Mouse (Mus musculus): ENCODE measurements at regions not wholly inside any gene's neighbourhood (a gene's known extent, or its start where the extent isn't known, plus 50 kb on each side); places are given as distances from the start of the nearest gene placed in this dataset.

GRCm38 (mm10) chr7:63313096-63313495 lies 100.7 kb upstream of the Chrna7 start:
- in situ Hi-C loops (cut with MboI; ENCODE audit: low sequenced_read_pairs in 2 of 2, unreplicated experiment in 2 of 2) = loop anchor here (10.0 kb wide), 2 partner anchors 388 to 398 kb away; no protein-coding TSS in a partner anchor
- Histone ChIP-seq H3K36me3 (ENCODE audit: control insufficient read depth, insufficient read depth, low read length, poor library complexity, severe bottlenecking) (no peaks in the 10 kb centered on the region), H3K9ac (ENCODE audit: insufficient read depth, low read depth, low read length, poor library complexity, severe bottlenecking) (no peak overlapping the region), H3K4me1 (ENCODE audit: control insufficient read depth in 2 of 2, insufficient read depth in 2 of 2, low read length in 2 of 2, poor library complexity in 1 of 2) (no peaks in the 10 kb centered on the region), H3K4me3 (ENCODE audit: insufficient read depth in 1 of 2, low read depth in 1 of 2, low read length in 2 of 2, poor library complexity in 1 of 2, severe bottlenecking in 1 of 2) (no peak overlapping the region), H3K27ac (ENCODE audit: insufficient read depth, low read depth, low read length, poor library complexity, severe bottlenecking) (no peak overlapping the region), H3K9me3 (ENCODE audit: control insufficient read depth, insufficient read depth, low read depth, low read length) (no peaks in the 10 kb centered on the region)
- no peak for DNase-seq (ENCODE audit: low read depth, low spot score)
- TF ChIP-seq ZNF384 (IDR thresholded peaks at IDR 0.05; ENCODE audit: low read depth, low read length) (no peak), HCFC1 (IDR thresholded peaks at IDR 0.05; ENCODE audit: borderline replicate concordance, insufficient read depth, low read length) (no peak), MAFK (IDR thresholded peaks at IDR 0.05; ENCODE audit: insufficient read depth, low read depth, low read length) (no peak), CHD2 (IDR thresholded peaks at IDR 0.05; ENCODE audit: low read depth, low read length) (no peak), ZC3H11A (IDR thresholded peaks at IDR 0.05; ENCODE audit: borderline replicate concordance, low read depth, low read length) (no peak)

DNA sequence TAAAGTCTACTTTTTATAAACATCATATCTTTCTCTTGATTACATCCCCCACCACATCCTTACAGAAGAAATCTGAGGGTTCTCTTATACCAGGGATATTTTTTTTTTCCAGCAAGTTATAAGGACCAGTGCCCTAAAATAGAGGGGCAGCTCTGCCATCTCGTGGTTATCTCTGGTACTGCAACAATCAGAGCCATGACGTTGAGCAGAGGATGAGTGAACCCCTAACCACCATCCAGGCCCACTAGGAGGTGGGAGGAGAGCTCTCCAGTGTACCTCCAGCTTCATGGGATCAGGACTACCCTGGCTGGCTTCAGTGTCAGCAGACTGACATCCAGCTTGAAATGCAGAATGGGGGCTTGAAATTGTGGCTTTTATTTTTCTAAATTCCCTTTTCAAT lies 107.2 kb upstream of the Chrna7 start:
- Histone ChIP-seq H3K4me3 (ENCODE audit: insufficient read depth in 1 of 2, low read depth in 1 of 2, low read length in 2 of 2, poor library complexity in 1 of 2, severe bottlenecking in 1 of 2) (no peak overlapping the region), H3K4me1 (ENCODE audit: control insufficient read depth in 2 of 2, insufficient read depth in 2 of 2, low read length in 2 of 2, poor library complexity in 1 of 2) (no peaks in the 10 kb centered on the region), H3K9me3 (ENCODE audit: control insufficient read depth, insufficient read depth, low read depth, low read length) (no peaks in the 10 kb centered on the region), H3K36me3 (ENCODE audit: control insufficient read depth, insufficient read depth, low read length, poor library complexity, severe bottlenecking) (no peaks in the 10 kb centered on the region), H3K9ac (ENCODE audit: insufficient read depth, low read depth, low read length, poor library complexity, severe bottlenecking) (no peak overlapping the region), H3K27ac (ENCODE audit: insufficient read depth, low read depth, low read length, poor library complexity, severe bottlenecking) (no peak overlapping the region)
- peak; percentile 83 for TF ChIP-seq ZC3H11A (IDR thresholded peaks at IDR 0.05; ENCODE audit: borderline replicate concordance, low read depth, low read length)
- no peak for TF ChIP-seq HCFC1 (IDR thresholded peaks at IDR 0.05; ENCODE audit: borderline replicate concordance, insufficient read depth, low read length)
- TF ChIP-seq ZNF384 (IDR thresholded peaks at IDR 0.05; ENCODE audit: low read depth, low read length) = peak; percentile 81
- peak; percentile 39 for DNase-seq (ENCODE audit: low read depth, low spot score)
- in situ Hi-C loops (cut with MboI; ENCODE audit: low sequenced_read_pairs in 2 of 2, unreplicated experiment in 2 of 2) = loop anchor here (10.0 kb wide), 2 partner anchors 395 to 405 kb away; no protein-coding TSS in a partner anchor

DNA sequence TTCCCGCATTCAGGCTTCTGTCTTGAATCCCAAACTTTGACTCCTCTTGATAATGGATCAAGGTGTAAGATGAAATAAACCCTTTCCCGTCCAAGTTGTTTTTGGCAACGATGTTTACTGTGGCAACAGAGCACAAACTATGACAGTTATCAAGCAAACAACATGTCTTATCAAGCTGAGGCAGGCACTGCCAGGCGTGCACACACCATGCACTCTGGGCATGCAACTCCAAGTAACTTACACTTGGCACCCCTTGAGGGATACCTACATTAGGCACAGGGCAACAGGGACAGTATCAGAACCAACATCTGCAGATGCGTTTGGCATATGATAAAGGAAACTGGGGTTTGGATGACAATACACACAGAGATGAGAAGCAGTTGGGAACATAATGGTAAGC lies 108.8 kb upstream of the Chrna7 start:
- in situ Hi-C loops (cut with MboI; ENCODE audit: low sequenced_read_pairs in 2 of 2, unreplicated experiment in 2 of 2) = no loop called here
- Histone ChIP-seq H3K4me1 (ENCODE audit: control insufficient read depth in 2 of 2, insufficient read depth in 2 of 2, low read length in 2 of 2, poor library complexity in 1 of 2) (no peaks in the 10 kb centered on the region), H3K9me3 (ENCODE audit: control insufficient read depth, insufficient read depth, low read depth, low read length) (no peaks in the 10 kb centered on the region), H3K27ac (ENCODE audit: insufficient read depth, low read depth, low read length, poor library complexity, severe bottlenecking) (no peak overlapping the region), H3K4me3 (ENCODE audit: insufficient read depth in 1 of 2, low read depth in 1 of 2, low read length in 2 of 2, poor library complexity in 1 of 2, severe bottlenecking in 1 of 2) (no peak overlapping the region), H3K9ac (ENCODE audit: insufficient read depth, low read depth, low read length, poor library complexity, severe bottlenecking) (no peak overlapping the region), H3K36me3 (ENCODE audit: control insufficient read depth, insufficient read depth, low read length, poor library complexity, severe bottlenecking) (no peaks in the 10 kb centered on the region)
- no peak for TF ChIP-seq ZC3H11A (IDR thresholded peaks at IDR 0.05; ENCODE audit: borderline replicate concordance, low read depth, low read length)
- no peak for TF ChIP-seq HCFC1 (IDR thresholded peaks at IDR 0.05; ENCODE audit: borderline replicate concordance, insufficient read depth, low read length)
- no peak for DNase-seq (ENCODE audit: low read depth, low spot score)

DNA sequence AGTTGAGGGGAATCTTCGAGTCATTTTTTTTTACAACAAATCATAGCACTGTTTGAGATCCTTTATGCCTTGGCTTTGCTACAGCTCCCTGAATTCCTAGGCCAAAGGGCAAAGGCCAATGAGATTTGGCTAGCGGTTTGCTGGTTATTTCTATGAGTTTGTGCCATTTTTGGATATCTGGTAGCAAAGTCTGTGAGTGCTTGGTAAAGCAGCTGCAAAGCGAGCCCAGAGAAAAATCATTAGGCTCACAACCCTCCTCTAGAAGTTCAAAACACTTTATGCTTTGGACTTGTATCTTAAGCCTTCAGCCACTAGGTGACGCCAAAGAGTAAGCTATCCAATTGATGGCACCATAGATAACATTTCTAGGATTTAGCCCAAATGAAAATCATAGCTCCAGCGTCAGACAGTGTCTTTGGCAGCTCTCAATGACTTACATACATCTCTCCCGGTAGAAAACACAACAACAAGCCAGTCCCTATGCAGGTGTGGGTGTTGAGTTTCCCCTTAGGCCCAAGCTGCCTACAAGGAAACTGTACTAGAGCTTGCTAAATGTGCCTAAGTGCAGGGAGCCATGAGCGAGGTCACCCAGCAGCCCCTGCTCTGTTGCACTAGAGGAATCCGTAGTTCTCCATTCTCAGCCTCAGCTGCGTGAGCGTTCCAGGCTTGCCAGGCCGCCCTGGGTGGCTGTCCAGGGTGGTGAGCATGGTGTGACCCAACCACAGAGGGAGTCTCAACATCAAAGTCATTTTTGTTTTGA lies 109.8 kb upstream of the Chrna7 start:
- Histone ChIP-seq H3K9ac (ENCODE audit: insufficient read depth, low read depth, low read length, poor library complexity, severe bottlenecking) (no peak overlapping the region), H3K9me3 (ENCODE audit: control insufficient read depth, insufficient read depth, low read depth, low read length) (no peaks in the 10 kb centered on the region), H3K36me3 (ENCODE audit: control insufficient read depth, insufficient read depth, low read length, poor library complexity, severe bottlenecking) (no peaks in the 10 kb centered on the region), H3K27ac (ENCODE audit: insufficient read depth, low read depth, low read length, poor library complexity, severe bottlenecking) (no peak overlapping the region), H3K4me1 (ENCODE audit: control insufficient read depth in 2 of 2, insufficient read depth in 2 of 2, low read length in 2 of 2, poor library complexity in 1 of 2) (no peaks in the 10 kb centered on the region), H3K4me3 (ENCODE audit: insufficient read depth in 1 of 2, low read depth in 1 of 2, low read length in 2 of 2, poor library complexity in 1 of 2, severe bottlenecking in 1 of 2) (no peak overlapping the region)
- no peak for TF ChIP-seq HCFC1 (IDR thresholded peaks at IDR 0.05; ENCODE audit: borderline replicate concordance, insufficient read depth, low read length)
- no peak for TF ChIP-seq CHD2 (IDR thresholded peaks at IDR 0.05; ENCODE audit: low read depth, low read length)
- TF ChIP-seq ZC3H11A (IDR thresholded peaks at IDR 0.05; ENCODE audit: borderline replicate concordance, low read depth, low read length) = peak; percentile 66; the same call in 1 of the 2 replicates
- no peak for TF ChIP-seq MAFK (IDR thresholded peaks at IDR 0.05; ENCODE audit: insufficient read depth, low read depth, low read length)
- TF ChIP-seq ZNF384 (IDR thresholded peaks at IDR 0.05; ENCODE audit: low read depth, low read length) = no peak
- peak; percentile 61 for DNase-seq (ENCODE audit: low read depth, low spot score)
- in situ Hi-C loops (cut with MboI; ENCODE audit: low sequenced_read_pairs in 2 of 2, unreplicated experiment in 2 of 2) = no loop called here

GRCm38 (mm10) chr7:63335146-63335545 lies 109.4 kb upstream of the Otud7a start:
- H3K9ac ChIP-seq (ENCODE audit: insufficient read depth, low read depth, low read length, poor library complexity, severe bottlenecking) = no peak overlapping the region
- no peak overlapping the region for H3K4me3 ChIP-seq (ENCODE audit: insufficient read depth in 1 of 2, low read depth in 1 of 2, low read length in 2 of 2, poor library complexity in 1 of 2, severe bottlenecking in 1 of 2)
- H3K4me1 ChIP-seq (ENCODE audit: control insufficient read depth in 2 of 2, insufficient read depth in 2 of 2, low read length in 2 of 2, poor library complexity in 1 of 2) = no peaks in the 10 kb centered on the region
- H3K36me3 ChIP-seq (ENCODE audit: control insufficient read depth, insufficient read depth, low read length, poor library complexity, severe bottlenecking) = no peaks in the 10 kb centered on the region
- H3K27ac ChIP-seq (ENCODE audit: insufficient read depth, low read depth, low read length, poor library complexity, severe bottlenecking) = no peak overlapping the region
- DNase-seq (ENCODE audit: low read depth, low spot score) = peak; percentile 17
- no peak for TF ChIP-seq HCFC1 (IDR thresholded peaks at IDR 0.05; ENCODE audit: borderline replicate concordance, insufficient read depth, low read length)
- TF ChIP-seq ZNF384 (IDR thresholded peaks at IDR 0.05; ENCODE audit: low read depth, low read length) = no peak
- TF ChIP-seq CHD2 (IDR thresholded peaks at IDR 0.05; ENCODE audit: low read depth, low read length) = no peak
- TF ChIP-seq MAFK (IDR thresholded peaks at IDR 0.05; ENCODE audit: insufficient read depth, low read depth, low read length) = no peak
- TF ChIP-seq ZC3H11A (IDR thresholded peaks at IDR 0.05; ENCODE audit: borderline replicate concordance, low read depth, low read length) = no peak
- in situ Hi-C loops (cut with MboI; ENCODE audit: low sequenced_read_pairs in 2 of 2, unreplicated experiment in 2 of 2) = no loop called here
- no peaks in the 10 kb centered on the region for H3K9me3 ChIP-seq (ENCODE audit: control insufficient read depth, insufficient read depth, low read depth, low read length)

Measured in ES-E14 (cell line).